Mouse (Mus musculus): ENCODE results near the gene Wdr54. TPM values are rescaled to one million over a fixed set of nuclear protein-coding genes. Genes with fewer than 3 reads are reported as not detected.

Wdr54 gene
- total and polyA plus RNA-seq, 2 experiments from 2014 or later = 13.4 to 24.1 TPM

DNA sequence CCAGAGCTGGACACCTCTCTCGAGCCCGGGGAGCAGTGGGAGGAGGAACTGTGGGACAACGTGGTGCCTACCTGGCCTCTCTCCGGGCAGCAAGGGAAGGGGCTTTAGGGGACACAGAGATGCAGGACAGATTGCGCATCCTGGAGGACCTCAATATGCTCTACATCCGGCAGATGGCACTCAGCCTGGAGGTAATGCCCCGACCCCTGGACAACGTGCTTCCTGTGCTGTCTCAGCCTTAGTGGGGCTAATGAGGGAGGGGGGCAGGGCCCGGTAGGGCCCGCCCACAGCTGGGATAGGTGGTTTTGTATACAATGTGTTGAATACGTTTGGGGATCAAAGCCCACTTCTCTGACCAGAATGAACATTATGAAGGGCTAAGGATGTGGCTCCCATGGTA lies 18.1 kb downstream of the Wdr54 start:
- 7% methylated on average over 11 of the region's 11 CpGs for WGBS
- no peak for DNase-seq

GRCm38 (mm10) chr6:83137576-83137950 lies 18.6 kb downstream of the Wdr54 start:
- no peak for TF ChIP-seq CTCF (IDR thresholded peaks at IDR 0.05; ENCODE audit: low read depth)
- H3K4me3 ChIP-seq (ENCODE audit: low read depth, low read length) = peak overlapping the region; percentile 26
- peak; percentile 42 for DNase-seq
- peak; percentile 57 for ATAC-seq
- peak overlapping the region; percentile 72 for H3K27ac ChIP-seq (ENCODE audit: low read depth, low read length)
- H3K9ac ChIP-seq = peak overlapping the region; percentile 48; the same call in 1 of the 2 replicates
- no peaks in the 10 kb centered on the region for H3K36me3 ChIP-seq (ENCODE audit: insufficient read depth)
- H3K4me2 ChIP-seq (ENCODE audit: low read depth) = peak overlapping the region; percentile 48
- H3K27me3 ChIP-seq (ENCODE audit: insufficient read depth, low read length) = peaks cover 14% of the 10 kb centered on the region
- WGBS = 4% methylated on average over 12 of the region's 12 CpGs
- H3K4me1 ChIP-seq (ENCODE audit: insufficient read depth) = no peaks in the 10 kb centered on the region
- no peaks in the 10 kb centered on the region for H3K9me3 ChIP-seq (ENCODE audit: low read length)

More for the DNA sequence above, 18.1 kb downstream of the Wdr54 start:
- Histone ChIP-seq H3K27ac (ENCODE audit: low read depth, low read length) (peak overlapping the region; percentile 66), H3K9ac (0 out of 2 replicates have a peak overlapping the region, but pooled peaks have one; percentile 48), H3K27me3 (ENCODE audit: insufficient read depth, low read length) (peaks cover 14% of the 10 kb centered on the region), H3K9me3 (ENCODE audit: low read length) (no peaks in the 10 kb centered on the region), H3K4me1 (ENCODE audit: insufficient read depth) (no peaks in the 10 kb centered on the region), H3K36me3 (ENCODE audit: insufficient read depth) (no peaks in the 10 kb centered on the region), H3K4me2 (ENCODE audit: low read depth) (peak overlapping the region; percentile 48), H3K4me3 (ENCODE audit: low read depth, low read length) (0 out of 2 replicates have a peak overlapping the region, but pooled peaks have one; percentile 26)
- TF ChIP-seq CTCF (IDR thresholded peaks at IDR 0.05; ENCODE audit: low read depth) = no peak
- 0 out of 2 replicates have a peak, but pooled peaks have one; percentile 5 for ATAC-seq

- 2% methylated on average over 26 of the region's 26 CpGs for WGBS
- Histone ChIP-seq H3K4me2 (ENCODE audit: low read depth) (peak overlapping the region; percentile 48), H3K4me1 (ENCODE audit: insufficient read depth) (no peaks in the 10 kb centered on the region), H3K27ac (ENCODE audit: low read depth, low read length) (peak overlapping the region; percentile 72), H3K36me3 (ENCODE audit: insufficient read depth) (no peaks in the 10 kb centered on the region), H3K27me3 (ENCODE audit: insufficient read depth, low read length) (peaks cover 14% of the 10 kb centered on the region), H3K9ac (peak overlapping the region; percentile 48), H3K4me3 (ENCODE audit: low read depth, low read length) (peak overlapping the region; percentile 26), H3K9me3 (ENCODE audit: low read length) (no peaks in the 10 kb centered on the region)
- no peak for TF ChIP-seq CTCF (IDR thresholded peaks at IDR 0.05; ENCODE audit: low read depth)
- DNase-seq (peak; percentile 44), ATAC-seq (peak; percentile 64)
These were observed 19.2 kb downstream of the Wdr54 start for GRCm38 (mm10) chr6:83136881-83137575.

DNA sequence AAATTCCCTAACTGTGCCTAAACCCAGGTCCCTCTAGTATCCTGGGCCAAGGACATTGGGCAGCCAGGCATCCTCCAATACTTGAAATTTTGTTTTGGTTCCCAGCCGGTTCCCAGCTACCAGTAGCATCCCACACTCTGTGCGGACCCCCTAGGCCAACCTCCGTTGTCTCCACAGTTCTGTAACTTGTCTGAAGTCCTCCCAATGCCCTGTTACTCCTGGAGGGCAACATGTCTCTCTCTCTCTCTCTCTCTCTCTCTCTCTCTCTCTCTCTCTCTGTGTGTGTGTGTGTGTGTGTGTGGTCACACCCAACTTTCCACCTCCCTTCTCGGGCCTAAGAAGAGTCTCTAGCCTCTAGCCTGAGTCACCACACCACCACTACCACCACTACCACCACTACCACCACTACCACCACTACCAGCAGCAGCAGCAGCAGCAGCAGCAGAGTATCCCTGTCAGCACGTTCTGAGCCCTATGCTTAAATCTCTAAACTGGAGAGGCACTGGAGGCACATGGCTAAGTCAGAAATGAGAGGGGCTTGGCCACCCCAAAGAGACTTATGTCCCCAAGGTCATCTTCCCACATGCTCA lies 19.8 kb downstream of the Wdr54 start:
- TF ChIP-seq CTCF (IDR thresholded peaks at IDR 0.05; ENCODE audit: low read depth) = no peak
- 22% methylated on average over 5 of the region's 5 CpGs for WGBS
- Histone ChIP-seq H3K4me1 (ENCODE audit: insufficient read depth) (no peaks in the 10 kb centered on the region), H3K4me2 (ENCODE audit: low read depth) (peak overlapping the region; percentile 48; the same call in 1 of the 2 replicates), H3K27ac (ENCODE audit: low read depth, low read length) (no peak overlapping the region; the same call in 1 of the 2 replicates), H3K9me3 (ENCODE audit: low read length) (no peaks in the 10 kb centered on the region), H3K9ac (no peak overlapping the region), H3K4me3 (ENCODE audit: low read depth, low read length) (no peak overlapping the region), H3K27me3 (ENCODE audit: insufficient read depth, low read length) (peaks cover 10% of the 10 kb centered on the region), H3K36me3 (ENCODE audit: insufficient read depth) (no peaks in the 10 kb centered on the region)
- no peak for DNase-seq
- no peak for ATAC-seq

DNA sequence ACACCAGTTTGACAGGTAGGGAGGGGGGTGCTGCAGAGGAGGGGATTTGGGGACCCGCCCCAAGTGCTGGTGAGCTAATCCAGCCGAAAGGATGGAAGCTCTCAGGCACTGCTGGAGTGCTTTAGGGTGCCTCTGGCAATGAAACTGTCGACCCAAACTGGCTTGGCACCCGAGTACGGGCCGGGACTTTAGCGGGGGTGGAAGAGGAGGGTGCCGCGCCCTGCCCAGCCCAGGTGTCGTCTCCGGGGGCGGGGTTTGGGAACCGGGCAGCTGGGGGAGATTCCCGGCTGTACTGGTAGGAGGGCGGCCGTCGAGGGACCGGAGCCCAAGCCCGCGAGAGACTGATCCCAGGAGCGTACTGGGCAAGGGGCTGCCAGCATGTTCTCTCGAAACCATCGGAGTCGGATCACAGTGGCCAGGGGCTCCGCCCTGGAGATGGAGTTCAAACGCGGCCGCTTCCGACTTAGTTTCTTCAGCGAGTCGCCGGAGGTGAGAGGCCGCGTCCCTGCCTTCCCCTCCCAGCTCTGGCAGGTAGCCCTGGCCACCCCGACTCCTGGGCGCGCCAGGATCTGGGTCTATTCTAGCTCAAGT lies 20.5 kb downstream of the Wdr54 start:
- H3K9ac ChIP-seq = no peak overlapping the region
- H3K27ac ChIP-seq (ENCODE audit: low read depth, low read length) = no peak overlapping the region
- ATAC-seq = no peak

DNA sequence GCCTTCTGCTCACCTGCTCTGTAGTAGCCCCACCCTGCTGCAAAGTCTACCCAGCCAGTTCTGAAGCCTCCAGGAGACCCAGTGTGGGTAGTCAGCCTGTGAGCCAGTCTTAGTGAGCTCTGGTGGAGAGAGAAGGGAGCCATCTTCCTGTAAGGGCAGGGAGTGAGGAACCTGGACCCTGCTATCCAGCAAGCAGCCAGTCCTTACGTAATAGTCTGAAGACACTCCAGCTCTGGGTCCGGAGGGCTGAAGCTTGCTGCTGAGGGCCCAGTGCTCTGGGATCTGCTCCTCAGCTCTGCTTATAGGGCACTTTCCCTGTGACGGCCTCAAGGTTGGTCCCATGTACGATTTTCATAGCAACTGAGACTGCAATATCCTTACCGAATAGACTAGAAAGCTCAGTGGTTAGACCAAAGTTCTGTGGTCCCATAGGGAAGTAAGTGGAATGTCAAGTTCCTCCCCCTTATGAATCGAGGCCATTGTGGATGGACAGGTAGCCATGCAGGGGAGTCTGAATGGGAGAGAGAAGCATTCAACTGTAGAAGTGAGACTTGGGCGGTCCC lies 21.2 kb downstream of the Wdr54 start, which contains the start of gene Rtkn:
Rtkn (plus strand) TSS at position 513 of the 563 bp plus-strand sequence.
- no peak for TF ChIP-seq CTCF (IDR thresholded peaks at IDR 0.05; ENCODE audit: low read depth)
- WGBS = 60% methylated on average over 7 of the region's 7 CpGs
- peak within 1 kb of the TSS; percentile 48 for H3K4me2 ChIP-seq (ENCODE audit: low read depth)
- H3K9me3 ChIP-seq (ENCODE audit: low read length) = no peaks in the 10 kb centered on the region
- H3K9ac ChIP-seq = no peak within 1 kb of the TSS
- no peaks in the 10 kb centered on the region for H3K36me3 ChIP-seq (ENCODE audit: insufficient read depth)
- no peak within 1 kb of the TSS for H3K4me3 ChIP-seq (ENCODE audit: low read depth, low read length)
- H3K4me1 ChIP-seq (ENCODE audit: insufficient read depth) = no peaks in the 10 kb centered on the region
- ATAC-seq (no peak), DNase-seq (no peak)
- no peak within 1 kb of the TSS for H3K27ac ChIP-seq (ENCODE audit: low read depth, low read length)
- peaks cover 10% of the 10 kb centered on the region; the same call in 1 of the 2 replicates for H3K27me3 ChIP-seq (ENCODE audit: insufficient read depth, low read length)

More for the DNA sequence above, 20.5 kb downstream of the Wdr54 start:
- Histone ChIP-seq H3K27me3 (ENCODE audit: insufficient read depth, low read length) (peaks cover 10% of the 10 kb centered on the region; the same call in 1 of the 2 replicates), H3K4me1 (ENCODE audit: insufficient read depth) (no peaks in the 10 kb centered on the region), H3K4me2 (ENCODE audit: low read depth) (peak overlapping the region; percentile 48), H3K9me3 (ENCODE audit: low read length) (no peaks in the 10 kb centered on the region), H3K36me3 (ENCODE audit: insufficient read depth) (no peaks in the 10 kb centered on the region), H3K4me3 (ENCODE audit: low read depth, low read length) (no peak overlapping the region)
- 9% methylated on average over 37 of the region's 37 CpGs for WGBS
- no peak for TF ChIP-seq CTCF (IDR thresholded peaks at IDR 0.05; ENCODE audit: low read depth)
- DNase-seq = no peak

Measured in forebrain, postnatal 0 days (tissue).